Mouse (Mus musculus): ENCODE data around the gene Zfp970.
"Not testable (repeated sequence)": the region's sequence is repeated elsewhere in the genome, so short reads cannot be mapped to it uniquely, and the experiment has no call there.

DNA sequence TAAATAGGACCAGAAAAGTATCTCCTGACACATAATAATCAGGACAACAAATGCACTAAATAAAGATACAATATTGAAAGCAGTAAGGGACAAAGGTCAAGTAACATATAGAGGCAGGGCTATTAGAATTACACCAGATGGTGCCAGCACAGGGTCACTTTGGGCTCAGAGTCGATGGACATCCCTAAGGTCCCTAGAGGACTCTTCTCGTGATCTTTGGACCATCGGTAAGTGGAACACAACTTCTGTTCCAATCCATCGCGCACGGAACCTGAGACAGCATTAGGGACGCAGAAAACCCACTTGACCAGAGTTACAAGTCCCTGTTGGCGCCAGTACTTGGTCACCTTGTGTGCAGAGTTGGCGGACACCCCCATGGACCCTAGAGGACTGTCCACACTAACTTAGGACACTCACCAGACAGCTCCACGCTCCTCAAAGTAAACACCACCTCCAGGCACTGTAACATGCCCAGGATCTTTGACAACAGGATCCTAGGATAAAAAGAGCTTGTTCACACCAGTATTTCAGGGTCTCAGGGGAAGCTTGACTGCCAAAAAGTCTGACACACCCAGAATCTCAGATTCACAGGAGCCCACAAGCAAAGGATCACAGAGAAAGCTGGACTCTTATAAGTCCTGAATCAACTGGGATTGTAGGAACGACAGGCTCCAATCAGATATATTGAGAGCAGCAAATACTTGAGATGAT lies 18.9 kb downstream of the Zfp970 start:
- not testable (repeated sequence) for TF ChIP-seq CTCF (IDR thresholded peaks at IDR 0.05; ENCODE audit: extremely low read depth, insufficient read length, insufficient replicate concordance, low read depth, low read length); POLR2A (IDR thresholded peaks at IDR 0.05; ENCODE audit: low read depth, low read length)
